Mouse (Mus musculus) CH12.LX (cell line): Measurements from ENCODE around the gene Vps29.

Experiments
- CHD2 ChIP-seq: IDR thresholded peaks from 2 replicates; pipeline ENCODE4 v1.6.1; 2011; ENCODE audit warnings: low read length, improper control_type of control experiment
- E2F4 ChIP-seq: IDR thresholded peaks from 2 replicates; pipeline ENCODE4 v1.6.1; 2011; ENCODE audit warnings: low read depth, low read length, improper control_type of control experiment; ENCODE audit not compliant: insufficient replicate concordance
- EP300 ChIP-seq: IDR thresholded peaks from 2 replicates; pipeline ENCODE4 v1.6.1; 2011; ENCODE audit warnings: low read length, improper control_type of control experiment
- MAX ChIP-seq: IDR thresholded peaks from 2 replicates; pipeline ENCODE4 v1.6.1; 2011; ENCODE audit warnings: low read length, improper control_type of control experiment
- MAZ ChIP-seq: IDR thresholded peaks from 2 replicates; pipeline ENCODE4 v1.6.1; 2012; ENCODE audit warnings: low read depth, mild to moderate bottlenecking, inconsistent platforms, low read length, improper control_type of control experiment, moderate library complexity
- NRF1 ChIP-seq: IDR thresholded peaks from 2 replicates; pipeline ENCODE4 v1.6.1; 2014; ENCODE audit warnings: low read depth, mild to moderate bottlenecking, inconsistent platforms, low read length, improper control_type of control experiment, moderate library complexity
- POLR2A ChIP-seq: IDR thresholded peaks from 2 replicates; pipeline ENCODE4 v1.6.1; 2011; ENCODE audit warnings: low read depth, mild to moderate bottlenecking, improper control_type of control experiment, low read length
- ZC3H11A ChIP-seq: IDR thresholded peaks from 2 replicates; pipeline ENCODE4 v1.6.1; 2012; ENCODE audit warnings: low read depth, mild to moderate bottlenecking, inconsistent platforms, low read length, improper control_type of control experiment

DNA sequence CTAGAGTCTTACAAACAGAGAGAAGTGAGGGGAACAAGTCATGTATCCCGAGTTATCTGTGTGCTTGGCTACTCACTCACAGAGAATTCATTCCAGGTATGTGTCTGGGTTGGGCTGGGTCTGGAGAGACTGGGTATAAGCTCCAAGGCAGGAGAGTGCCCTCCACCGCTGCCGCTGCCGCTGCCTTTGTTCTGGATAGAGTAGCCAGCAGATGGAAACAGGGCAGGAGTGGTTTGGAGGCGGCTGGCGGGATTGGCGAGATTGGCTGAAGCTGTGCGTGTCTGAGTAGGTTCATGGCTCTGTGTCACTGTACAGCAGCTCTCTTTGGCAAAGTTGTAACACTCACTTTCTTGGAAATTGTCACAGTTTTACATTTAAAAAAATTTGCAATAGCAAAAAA, 30.6 kb upstream of the Vps29 start:
- TF ChIP-seq ZC3H11A (no peak), CHD2 (no peak), MAZ (no peak), EP300 (no peak), NRF1 (no peak), POLR2A (no peak), MAX (no peak), E2F4 (no peak)
